Mouse (Mus musculus) erythroid progenitor cell, adult 5-6 weeks (primary cell): Measurements from ENCODE around the gene Spata7. TPM values are rescaled to one million over a fixed set of nuclear protein-coding genes. Genes with fewer than 3 reads are reported as not detected.

ENCODE experiments used
- ATAC-seq: replicated peaks from 2 replicates; pipeline ENCODE4 v1.8.0; 2016; ENCODE audit warnings: moderate number of reproducible peaks, mild to moderate bottlenecking, moderate TSS enrichment, inconsistent platforms; ENCODE audit not compliant: poor library complexity, low FRiP score, severe bottlenecking
- total RNA-seq, 2 experiments: library from RNA; stranded (forward) in 1 of 2; stranded (reverse) in 1 of 2; fragments of 150-400 nt in 1 of 2; fragments of 186-747, 209-891 nt in 1 of 2; gene quantifications; 2 replicates each; pipeline versions ENCODE4 v1.2.3 to v1.2.4; 2015 to 2017; ENCODE audit warnings: low replicate concordance in 2 of 2

Spata7 gene
- total RNA-seq, 2 experiments from 2014 or later = 3.2 to 8.4 TPM

DNA sequence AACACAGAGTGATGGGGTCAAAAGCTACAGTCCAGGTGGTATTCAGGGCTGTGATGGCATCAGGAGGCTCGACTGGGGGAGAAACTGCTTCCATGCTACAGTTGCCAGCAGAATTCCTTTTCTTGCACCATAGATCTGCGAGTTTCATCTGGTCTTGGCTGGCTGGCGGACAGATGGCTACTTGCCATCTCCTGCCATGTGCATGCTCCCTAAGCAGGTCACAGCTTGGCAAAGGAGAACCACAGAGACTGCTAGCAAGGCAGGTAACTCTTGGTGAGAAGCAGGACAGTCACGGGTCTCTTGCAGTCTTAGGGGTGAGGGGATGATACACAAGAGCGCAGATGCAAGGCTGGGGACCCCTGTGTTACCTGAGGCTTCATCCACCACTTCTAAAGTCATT lies 41.9 kb downstream of the Spata7 start:
- ATAC-seq = no peak

DNA sequence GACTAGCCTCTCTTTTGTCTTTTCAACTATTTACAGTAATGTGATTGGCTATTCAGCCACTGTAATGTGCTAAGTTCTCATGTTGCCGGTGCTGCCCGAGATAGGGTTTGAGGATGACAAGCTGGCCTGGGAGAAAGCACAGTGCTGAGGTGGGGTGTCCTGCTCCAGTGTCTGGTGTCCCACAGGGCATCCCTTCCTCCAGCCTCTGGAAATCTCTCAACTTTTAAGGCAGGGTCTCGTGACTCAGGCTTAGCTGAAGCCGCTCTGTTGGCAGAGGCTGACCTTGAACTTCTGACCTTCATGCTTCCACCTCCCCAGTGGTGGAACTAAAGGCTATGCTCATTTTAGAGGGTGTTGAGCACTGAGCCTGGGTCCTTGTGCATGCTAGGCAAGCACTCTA lies 42.5 kb downstream of the Spata7 start:
- ATAC-seq = no peak

DNA sequence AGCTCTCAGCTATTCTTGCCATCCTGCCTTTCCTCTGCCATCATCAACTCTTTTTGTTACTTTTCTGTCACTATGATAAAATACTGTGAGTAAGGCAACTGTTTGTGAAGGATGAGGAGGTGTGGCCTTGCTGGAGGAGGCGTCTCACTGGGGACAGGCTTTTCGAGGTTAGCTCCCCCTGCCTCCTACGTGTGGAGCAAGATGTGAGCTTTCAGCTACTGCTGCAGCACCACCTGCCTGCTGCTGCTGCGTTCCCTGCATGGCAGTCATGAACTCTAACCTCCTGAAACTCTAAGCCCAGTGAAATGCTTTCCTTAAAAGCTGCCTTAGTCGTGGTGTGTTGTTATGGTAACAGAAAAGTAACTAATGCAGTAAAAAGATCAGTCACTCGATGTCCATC lies 45.9 kb downstream of the Spata7 start:
- ATAC-seq = no peak

DNA sequence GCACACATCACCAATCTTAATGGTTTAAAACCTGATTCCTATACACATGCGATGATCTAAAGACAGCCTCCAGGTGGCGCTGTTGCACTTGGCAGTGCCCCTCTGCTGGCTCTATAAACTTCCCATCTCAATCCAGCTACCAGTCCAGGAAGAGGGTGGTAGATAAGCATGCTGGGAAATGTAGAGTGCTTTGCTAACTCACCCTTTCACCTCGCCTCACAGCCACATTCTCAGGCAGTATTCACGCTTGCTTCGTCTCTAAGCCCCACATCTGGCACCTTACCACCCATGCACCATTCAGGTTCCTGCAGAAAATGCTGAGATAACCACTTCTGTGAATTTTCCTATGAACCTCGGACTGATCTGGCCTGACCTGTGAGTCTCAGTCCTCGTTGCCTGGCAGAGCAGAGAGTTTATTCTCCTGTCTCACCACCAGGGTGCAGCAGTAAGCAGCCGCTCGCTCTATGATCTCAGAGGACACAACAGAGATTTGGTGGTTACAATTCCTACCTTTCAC lies 46.7 kb downstream of the Spata7 start:
- ATAC-seq = peak; percentile 84

DNA sequence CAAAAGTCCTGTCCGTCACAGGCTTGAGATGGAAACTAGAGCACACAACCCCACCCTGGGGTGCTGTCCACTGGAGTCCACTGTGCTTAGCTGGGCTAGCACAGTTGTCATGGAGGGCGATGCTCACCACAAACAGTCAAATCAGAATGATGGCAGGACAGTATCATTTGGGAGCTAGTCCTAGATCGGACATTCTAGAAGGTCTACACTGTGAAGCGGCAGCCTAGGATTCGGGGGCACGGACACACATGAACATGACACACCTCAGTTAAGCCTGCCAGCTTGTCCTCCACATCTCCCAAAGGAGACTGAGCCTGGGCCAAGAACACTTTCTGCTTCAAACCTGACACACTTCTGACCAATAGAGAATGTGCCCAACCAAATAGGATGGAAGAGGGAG lies 48.9 kb downstream of the Spata7 start:
- no peak for ATAC-seq

DNA sequence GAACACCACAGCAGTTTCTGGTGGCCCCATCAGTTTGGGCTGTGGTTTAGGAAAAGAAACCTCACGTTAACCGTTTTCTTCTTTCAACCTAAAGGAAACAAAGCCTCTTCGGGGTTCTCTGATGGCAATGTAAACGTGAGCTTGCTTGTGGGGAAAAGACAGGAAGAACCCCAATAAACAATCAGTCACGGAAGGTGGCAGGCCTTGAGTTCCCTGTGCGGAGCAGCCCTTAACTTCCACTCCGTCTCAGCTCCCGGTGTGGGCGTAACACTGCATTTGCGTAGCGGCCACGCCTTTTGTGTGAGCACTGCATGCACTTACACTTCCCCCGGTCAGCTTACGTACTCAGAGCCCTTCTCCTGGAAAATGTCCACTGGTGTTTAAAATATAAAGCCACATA lies 49.4 kb downstream of the Spata7 start:
- no peak for ATAC-seq

DNA sequence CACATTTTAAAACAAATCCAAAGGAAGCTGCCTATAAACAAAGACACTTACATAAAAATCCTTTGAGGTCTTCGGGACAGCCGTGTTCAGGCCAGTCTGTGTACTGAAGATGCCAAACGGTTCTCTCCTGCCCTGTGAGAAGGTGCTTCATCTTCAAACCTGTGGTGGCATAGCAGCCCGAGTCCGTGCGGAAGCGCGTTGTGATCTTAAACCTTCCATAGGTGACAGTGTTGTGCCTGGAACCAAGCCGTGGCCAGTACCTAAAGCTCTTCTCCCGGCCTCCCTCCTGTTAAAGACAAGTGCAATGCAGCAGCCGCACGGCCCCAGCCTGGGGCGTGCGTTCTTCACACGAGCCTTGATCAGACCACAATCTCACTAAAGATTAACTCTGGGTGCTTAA lies 51.9 kb downstream of the Spata7 start:
- ATAC-seq = no peak

DNA sequence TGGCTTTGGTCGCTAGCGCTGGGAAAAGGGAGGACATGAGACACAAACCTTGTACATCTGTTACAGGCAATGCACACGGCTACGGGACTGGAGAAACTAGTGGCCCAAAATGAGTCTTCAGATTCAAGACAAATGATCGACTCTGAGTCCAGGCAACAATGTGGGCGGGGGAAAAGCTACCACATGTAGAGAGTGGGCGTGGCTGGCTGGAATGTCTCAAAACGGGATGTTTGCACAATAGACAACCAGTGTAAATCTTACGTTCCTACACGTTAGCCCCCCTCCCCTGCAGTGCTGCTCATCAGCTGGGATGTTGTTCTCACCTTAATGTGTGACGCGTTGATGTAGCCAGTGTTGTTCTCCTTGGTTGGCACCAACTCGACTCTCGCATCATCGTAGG lies 54.2 kb downstream of the Spata7 start:
- no peak for ATAC-seq

DNA sequence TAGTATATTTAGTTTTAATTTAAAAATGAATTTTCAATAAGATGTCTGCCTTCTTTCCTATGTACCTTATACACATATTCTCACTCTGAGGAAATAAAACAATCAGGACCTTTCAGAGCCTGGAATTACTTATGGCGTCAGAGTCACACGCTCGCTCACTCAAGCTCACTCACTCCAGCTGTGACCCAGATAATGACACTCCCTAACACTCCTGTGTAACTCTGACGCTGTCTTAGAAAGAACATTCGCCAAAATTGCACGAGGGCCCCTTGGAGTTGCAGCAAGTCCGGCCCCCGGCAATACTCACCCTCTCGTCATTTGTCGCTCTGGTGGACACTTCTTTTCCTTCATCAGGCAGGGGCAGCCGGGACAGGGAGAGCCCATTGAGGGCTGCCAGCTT lies 55.2 kb downstream of the Spata7 start:
- ATAC-seq = no peak

DNA sequence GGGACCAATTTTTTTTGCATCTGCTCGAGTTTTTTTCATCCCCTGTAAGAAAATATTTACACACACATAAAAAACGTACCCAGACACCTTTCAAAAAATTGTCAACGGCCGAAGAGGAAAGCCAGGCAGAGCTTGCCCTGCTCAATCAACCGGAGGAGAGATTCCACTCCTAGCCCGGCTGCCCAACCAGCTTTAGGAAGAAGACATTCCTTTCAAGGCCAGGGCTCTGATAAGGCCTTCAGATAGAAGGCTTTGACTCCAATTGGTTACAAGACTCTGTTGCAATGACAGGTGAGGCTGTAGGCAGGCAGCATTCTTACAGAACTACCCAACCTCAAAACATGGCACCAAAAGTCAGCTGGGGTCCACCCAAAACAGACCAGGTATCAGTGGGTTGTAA lies 55.6 kb downstream of the Spata7 start:
- ATAC-seq = no peak

DNA sequence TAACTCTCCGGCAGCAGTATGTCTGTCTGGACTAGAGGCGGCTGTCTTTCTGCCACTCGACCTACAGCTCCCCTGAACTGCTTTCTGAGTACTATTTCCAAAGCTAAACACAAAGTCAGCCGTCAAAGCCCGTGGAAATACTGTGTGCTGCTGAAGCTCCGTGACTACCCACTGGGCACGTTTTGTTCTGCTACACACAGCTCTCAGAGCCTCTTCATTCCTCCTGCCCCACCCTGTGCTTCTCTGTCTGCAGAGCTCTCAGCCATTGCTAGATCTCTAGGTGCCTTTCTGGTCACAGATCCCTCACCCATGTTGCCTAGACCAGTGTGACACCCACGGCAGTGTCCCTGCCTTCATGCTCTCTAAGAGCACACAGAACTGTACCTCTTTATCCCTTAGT lies 62.3 kb downstream of the Spata7 start:
- ATAC-seq = no peak

DNA sequence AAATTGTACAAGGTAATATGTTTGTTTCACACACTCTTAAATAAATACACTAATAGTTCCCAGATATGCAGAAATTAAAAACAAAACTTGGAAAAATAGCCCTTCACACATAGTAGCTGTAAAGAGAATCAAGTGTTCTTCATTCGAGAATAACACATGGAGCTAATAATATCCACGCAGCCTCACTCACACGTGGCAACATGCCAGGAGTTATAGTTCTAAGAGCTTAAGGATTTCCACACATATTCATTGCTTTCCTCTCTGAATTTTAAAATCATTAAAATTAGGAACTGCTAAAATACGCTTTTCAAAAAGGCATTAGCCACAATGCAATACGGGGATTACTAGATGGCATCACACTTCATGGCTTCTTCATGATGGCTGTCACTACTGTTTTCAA lies 69.2 kb downstream of the Spata7 start:
- ATAC-seq = no peak

DNA sequence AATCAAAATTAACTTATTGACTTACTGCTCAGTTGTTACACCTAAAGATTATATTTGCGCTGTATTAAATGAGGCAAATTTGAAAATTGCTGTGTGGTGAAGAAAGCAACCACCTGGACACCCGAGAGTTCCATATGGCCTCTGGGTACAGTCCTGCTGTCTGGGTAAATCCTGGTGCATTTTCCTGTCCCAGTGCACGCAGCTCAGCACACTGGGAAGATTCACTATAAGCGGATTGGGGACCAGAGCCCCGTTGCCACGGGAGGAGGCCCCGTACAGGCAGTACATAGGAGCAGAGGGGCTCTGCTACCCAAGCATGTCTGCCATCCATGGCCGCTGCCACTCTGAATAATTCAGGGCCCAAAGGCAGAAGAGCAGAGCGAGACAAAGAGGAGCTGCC lies 73.6 kb downstream of the Spata7 start:
- no peak for ATAC-seq

DNA sequence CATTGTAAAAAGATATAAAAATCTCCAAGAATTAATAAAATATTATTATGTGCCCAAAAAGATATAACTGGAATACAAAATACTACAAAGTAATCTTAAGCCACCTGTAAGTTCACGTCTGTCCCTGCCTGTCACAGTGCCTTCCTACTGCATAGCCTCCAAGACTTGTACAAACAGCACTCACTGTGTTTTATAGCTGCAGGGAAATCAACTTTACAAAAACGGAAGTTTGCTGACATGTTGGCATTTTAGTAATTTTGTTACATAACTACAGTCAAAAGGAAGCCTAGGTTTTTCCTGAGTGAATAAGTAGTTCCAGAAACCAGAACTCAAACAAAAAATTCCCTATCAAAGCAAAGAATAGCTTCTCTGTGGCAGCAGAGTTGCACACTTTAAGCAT lies 75.6 kb downstream of the Spata7 start:
- ATAC-seq = no peak

DNA sequence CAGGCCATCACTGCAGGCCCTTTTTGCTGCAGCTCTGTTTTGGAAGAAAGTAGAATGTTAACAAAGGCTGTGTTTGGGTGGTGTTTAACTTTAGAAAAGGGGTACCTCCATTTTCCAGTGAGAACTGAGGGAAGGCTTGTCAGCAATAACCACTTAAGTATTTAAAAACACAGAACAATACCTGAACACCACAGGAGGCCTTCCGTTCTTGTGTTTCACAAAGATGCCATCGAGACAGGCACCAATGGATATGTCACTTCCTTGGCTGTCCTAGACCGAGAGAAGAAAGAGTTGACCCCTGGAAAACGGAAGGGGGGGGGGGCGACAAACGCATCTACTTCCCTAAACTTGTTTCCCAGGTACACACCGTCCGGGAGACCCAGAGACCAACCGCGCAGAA lies 76.0 kb downstream of the Spata7 start:
- ATAC-seq = no peak

DNA sequence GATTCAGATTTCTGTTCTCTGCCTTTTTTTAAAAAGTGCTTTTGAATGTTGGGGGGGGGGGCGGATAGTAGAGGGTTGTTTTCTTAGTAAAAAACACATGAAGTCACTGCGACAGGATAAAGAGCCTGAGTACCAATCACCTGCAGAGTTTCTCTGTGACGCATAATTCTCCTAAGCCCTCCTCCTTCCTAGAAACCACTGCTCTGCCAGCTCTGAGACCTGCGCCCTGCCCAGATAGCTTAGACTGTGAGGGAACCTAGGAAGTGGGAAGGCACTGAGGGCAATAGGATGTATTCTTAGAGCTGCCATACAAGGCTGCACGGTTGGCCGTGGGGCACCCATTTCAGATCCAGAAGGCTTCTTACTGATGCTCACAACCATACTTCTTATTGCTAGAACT lies 84.9 kb downstream of the Spata7 start:
- no peak for ATAC-seq

DNA sequence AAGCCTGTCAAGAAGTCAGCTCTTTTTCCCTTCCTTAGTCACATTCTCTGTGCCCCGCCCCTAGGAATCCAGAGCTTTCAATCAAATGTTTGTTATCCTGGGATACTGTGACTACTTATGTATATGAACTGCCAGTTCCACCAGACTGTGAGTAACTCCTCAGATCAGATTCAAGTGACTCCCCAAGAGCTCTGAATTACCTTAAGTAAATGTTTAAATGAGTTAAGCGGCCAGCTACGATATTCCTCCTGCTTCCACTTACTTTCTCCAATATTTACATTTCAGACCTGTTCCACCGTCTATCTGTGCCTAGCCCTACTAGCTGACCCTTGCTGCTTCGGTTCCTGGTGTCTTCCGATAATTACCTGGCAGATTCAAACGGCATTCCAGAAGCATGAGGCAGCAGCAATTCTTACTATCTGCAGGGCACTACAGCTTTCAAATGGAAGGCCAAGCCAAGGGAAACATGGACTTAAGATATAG lies 85.7 kb downstream of the Spata7 start:
- no peak for ATAC-seq

DNA sequence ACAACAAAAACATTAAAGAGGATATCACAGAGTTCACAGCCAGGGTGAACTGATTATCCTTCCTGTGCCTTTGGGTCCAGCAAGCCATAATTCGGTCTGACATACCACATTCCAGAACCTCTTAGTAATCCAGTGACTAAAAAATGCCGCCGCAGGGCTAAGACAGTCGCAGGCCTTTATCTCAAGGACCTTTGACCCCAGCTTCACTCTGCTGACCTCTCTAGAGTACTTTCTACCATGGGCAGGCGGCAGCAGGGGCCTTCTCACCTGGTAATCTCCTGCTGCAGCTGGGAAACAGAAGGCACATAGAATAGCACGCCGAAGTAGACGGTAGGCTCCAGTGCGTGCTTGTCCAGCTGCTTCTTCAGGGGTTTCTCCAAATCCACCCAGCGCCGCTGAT lies 86.8 kb downstream of the Spata7 start:
- ATAC-seq = no peak

DNA sequence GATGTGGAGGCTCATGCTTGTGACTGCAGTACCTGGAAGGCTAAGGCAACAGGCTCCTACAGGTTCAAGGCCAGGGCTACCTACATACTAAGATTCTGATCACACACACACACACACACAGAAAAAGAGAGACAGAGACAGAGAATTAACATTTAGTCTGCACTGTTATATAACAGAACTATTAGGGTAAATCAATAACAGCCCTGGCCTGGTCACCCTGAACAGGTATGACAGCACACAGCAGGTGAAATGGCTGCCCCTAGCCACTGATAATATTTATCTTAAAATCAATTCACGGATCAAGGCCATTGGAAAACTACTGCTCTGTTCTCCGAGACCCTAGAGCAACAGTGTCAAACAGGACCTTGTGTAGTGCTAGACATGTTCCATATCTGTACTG lies 88.2 kb downstream of the Spata7 start:
- no peak for ATAC-seq
